Mouse (Mus musculus) hindbrain, embryonic 14.5 days (tissue): Measurements from ENCODE around the gene Ptma. TPM values are rescaled to one million over a fixed set of nuclear protein-coding genes. Genes with fewer than 3 reads are reported as not detected.
"Not testable (repeated sequence)": the region's sequence is repeated elsewhere in the genome, so short reads cannot be mapped to it uniquely, and the experiment has no call there.

Experiments
- ATAC-seq: fragments of 200-750 bp; cut with Nextera tagmentation; 2 replicates; pipeline ENCODE4 v1.8.0; 2017; ENCODE audit warnings: moderate number of reproducible peaks, mild to moderate bottlenecking, moderate TSS enrichment, moderate library complexity; ENCODE audit not compliant: low FRiP score
- DNase-seq: peaks from one replicate; pipeline ENCODE4 v3.0.0-alpha.2; 2015; ENCODE audit warnings: low spot score
- H3K27ac ChIP-seq: fragments of 300-500 bp; sonication (generic); 2 replicates; pipeline ENCODE4 v1.5.1; 2014; ENCODE audit warnings: mild to moderate bottlenecking, moderate library complexity
- H3K27me3 ChIP-seq: fragments of 300-500 bp; sonication (generic); 2 replicates; pipeline ENCODE4 v1.6.1; 2014; ENCODE audit warnings: mild to moderate bottlenecking, low read length, mixed read lengths; ENCODE audit not compliant: control insufficient read depth, insufficient read depth
- H3K36me3 ChIP-seq: fragments of 300-500 bp; sonication (generic); replicated peaks from 2 replicates; pipeline ENCODE4 v1.6.1; 2014; ENCODE audit not compliant: control insufficient read depth, insufficient read depth
- H3K4me1 ChIP-seq: fragments of 300-500 bp; sonication (generic); replicated peaks from 2 replicates; pipeline ENCODE4 v1.6.1; 2014; ENCODE audit warnings: antibody characterized with exemption, low read length, mixed read lengths; ENCODE audit not compliant: control insufficient read depth, insufficient read depth
- H3K4me2 ChIP-seq: fragments of 300-500 bp; sonication (generic); replicated peaks from 2 replicates; pipeline ENCODE4 v1.6.1; 2014; ENCODE audit warnings: mild to moderate bottlenecking, moderate library complexity
- H3K4me3 ChIP-seq: fragments of 300-500 bp; sonication (generic); replicated peaks from 2 replicates; pipeline ENCODE4 v1.5.1; 2014; ENCODE audit warnings: mild to moderate bottlenecking, low read length
- H3K9ac ChIP-seq: fragments of 300-500 bp; sonication (generic); 2 replicates; pipeline ENCODE4 v1.6.1; 2014
- H3K9me3 ChIP-seq: fragments of 300-500 bp; sonication (generic); 2 replicates; pipeline ENCODE4 v1.6.1; 2016; ENCODE audit warnings: low read length; ENCODE audit not compliant: control insufficient read depth
- WGBS: fragments of 180-500 bp; shearing (Covaris S2); extraction: QIAGEN DNeasy Blood & Tissue Kit; methylation state at CpG from one replicate; pipeline ENCODE4 v1.1.7; 2014; 5-methylcytosine and 5-hydroxymethylcytosine counted together
- polyA plus RNA-seq: library from polyadenylated mRNA; unstranded; fragments of >200 nt; fragmentation: Nextera tagmentation; extraction: Ambion mirVana; gene quantifications from 2 replicates; pipeline ENCODE4 v1.2.1, GENCODE M21; 2014

Ptma gene
- polyA plus RNA-seq, 1 experiment from 2014 or later: 1,692 TPM

DNA sequence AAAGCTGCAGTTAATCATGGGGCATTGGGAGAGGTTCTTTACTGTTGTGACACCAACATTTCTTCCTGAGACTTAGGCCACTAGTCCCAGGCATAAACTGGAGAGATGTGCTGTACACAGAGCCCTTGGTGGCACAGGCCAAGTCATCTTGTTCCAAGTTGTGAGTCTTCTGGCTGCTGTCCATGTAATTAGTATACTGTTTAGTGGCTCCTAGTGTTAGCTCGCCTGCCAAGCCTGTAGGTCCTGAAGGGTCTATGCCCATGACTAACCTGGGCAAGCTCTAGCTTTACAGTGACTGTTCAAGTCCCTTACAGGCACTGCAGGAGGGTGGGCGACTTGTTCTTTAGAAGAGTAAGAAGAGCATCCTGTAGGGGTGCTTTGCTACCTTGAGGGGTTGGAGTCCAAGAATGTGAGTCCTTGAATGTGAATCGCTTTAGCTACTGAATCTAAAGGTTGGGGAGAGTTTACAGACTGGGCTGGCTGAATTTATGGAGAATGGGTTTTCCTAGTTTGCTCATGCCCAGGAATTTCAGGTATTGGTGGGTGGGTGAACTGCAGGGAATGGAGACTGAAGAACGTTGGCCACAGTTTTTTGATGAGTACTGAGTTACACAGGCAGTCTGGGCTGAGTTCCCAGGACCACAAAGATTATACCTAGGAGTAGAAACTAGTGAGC is 4.5 kb downstream of the Ptma start:
- WGBS: 19% methylated on average over 4 of the region's 4 CpGs
- Histone ChIP-seq H3K9me3 (no peaks in the 10 kb centered on the region), H3K36me3 (peaks cover 26% of the 10 kb centered on the region), H3K4me2 (peak overlapping the region; percentile 35), H3K27ac (no peak overlapping the region), H3K4me1 (peaks cover 32% of the 10 kb centered on the region), H3K27me3 (no peaks in the 10 kb centered on the region), H3K9ac (peak overlapping the region; percentile 40; the same call in 1 of the 2 replicates), H3K4me3 (peak overlapping the region; percentile 5; the same call in 1 of the 2 replicates)
- ATAC-seq (no peak), DNase-seq (no peak)

DNA sequence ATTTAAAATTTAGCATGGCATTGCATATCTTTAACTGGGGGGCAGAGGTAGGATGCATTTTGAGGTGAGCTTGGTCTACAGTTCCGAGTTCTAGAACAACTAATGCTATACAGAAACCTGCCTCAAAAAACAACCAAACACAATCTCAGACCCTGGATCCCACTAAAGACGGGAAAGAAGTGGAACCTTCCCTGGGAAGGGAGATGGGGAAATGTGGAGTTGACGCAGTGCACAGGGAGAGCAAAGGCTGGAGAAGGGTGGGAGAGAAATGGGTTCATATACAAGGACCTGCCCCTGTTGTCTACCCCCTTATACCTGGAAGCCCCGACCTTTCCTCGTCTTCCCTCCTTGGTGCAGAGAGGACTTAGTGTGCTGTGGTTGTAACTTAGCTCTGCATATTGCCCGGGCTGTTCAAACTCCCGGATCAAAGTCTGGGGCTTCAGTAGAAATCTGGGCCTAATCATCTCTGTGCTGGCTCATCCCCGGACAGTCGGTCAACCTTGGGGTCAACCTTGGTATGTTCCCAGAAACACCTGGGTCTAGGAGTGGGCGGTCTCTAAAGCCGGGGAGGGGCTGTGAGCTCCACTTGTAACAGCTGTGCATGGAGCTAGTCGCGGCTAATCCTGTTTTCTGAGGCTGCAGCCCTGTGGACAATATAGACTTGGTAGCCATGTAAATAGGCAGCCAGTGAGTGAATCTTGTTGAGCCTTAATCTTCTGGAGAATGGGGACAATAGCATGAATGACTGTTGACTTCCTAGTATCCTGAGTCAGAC is 5.2 kb downstream of the Ptma start:
- DNase-seq: no peak
- WGBS: 7% methylated on average over 13 of the region's 13 CpGs

DNA sequence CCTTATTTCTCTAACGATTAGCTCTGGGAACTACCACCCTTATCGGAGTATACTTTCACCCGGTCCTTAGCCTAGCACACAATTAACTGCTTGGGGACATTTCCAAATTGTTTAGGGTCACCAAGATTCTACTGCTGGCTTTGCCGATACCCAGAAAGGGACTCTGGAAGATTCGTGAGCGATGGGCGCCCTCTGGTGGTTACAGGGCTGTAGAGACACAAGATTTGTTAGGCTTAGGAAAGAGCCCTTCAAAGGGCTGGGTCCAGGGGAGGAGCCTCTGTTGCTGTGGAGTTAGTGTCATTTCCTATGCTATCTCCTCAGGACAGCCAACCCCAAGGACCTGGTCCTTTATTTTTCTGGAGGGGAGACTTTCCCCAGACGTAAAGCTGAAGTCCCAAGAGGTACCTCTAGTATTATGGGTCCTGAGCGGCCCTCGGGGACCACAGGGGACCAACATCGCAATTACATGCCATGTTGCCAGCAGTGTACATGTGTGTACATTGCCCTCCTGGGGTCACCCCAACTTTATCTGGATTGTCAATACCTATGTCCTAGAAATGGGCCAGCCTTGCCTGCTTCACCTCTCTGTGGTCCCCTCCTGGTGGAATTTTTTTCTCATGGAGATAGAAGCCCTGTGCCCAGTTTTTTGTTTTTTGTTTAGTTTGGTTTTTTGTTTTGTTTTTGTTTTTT is 6.0 kb downstream of the Ptma start:
- DNase-seq (peak; percentile 97), ATAC-seq (peak; percentile 55)
- 24% methylated on average over 11 of the region's 11 CpGs for WGBS
- Histone ChIP-seq H3K4me1 (peaks cover 32% of the 10 kb centered on the region), H3K36me3 (peaks cover 26% of the 10 kb centered on the region), H3K4me3 (peak overlapping the region; percentile 1; the same call in 1 of the 2 replicates), H3K9me3 (no peaks in the 10 kb centered on the region), H3K4me2 (peak overlapping the region; percentile 35), H3K27me3 (no peaks in the 10 kb centered on the region), H3K9ac (peak overlapping the region; percentile 25; the same call in 1 of the 2 replicates), H3K27ac (peak overlapping the region; percentile 49; the same call in 1 of the 2 replicates)

More for the DNA sequence above, 5.2 kb downstream of the Ptma start:
- ATAC-seq: peak; percentile 24; the same call in 1 of the 2 replicates
- peak overlapping the region; percentile 5 for H3K4me3 ChIP-seq
- peak overlapping the region; percentile 40 for H3K9ac ChIP-seq
- no peaks in the 10 kb centered on the region for H3K27me3 ChIP-seq
- H3K36me3 ChIP-seq: peaks cover 26% of the 10 kb centered on the region
- peak overlapping the region; percentile 49; the same call in 1 of the 2 replicates for H3K27ac ChIP-seq
- peaks cover 32% of the 10 kb centered on the region for H3K4me1 ChIP-seq
- H3K9me3 ChIP-seq: no peaks in the 10 kb centered on the region
- H3K4me2 ChIP-seq: peak overlapping the region; percentile 35

- H3K36me3 ChIP-seq: peaks cover 26% of the 10 kb centered on the region
- H3K4me2 ChIP-seq: no peak overlapping the region
- H3K9me3 ChIP-seq: no peaks in the 10 kb centered on the region
- WGBS: 74% methylated on average over 6 of the region's 6 CpGs
- peaks cover 32% of the 10 kb centered on the region for H3K4me1 ChIP-seq
- DNase-seq: no peak
- no peaks in the 10 kb centered on the region for H3K27me3 ChIP-seq
- ATAC-seq: no peak
- H3K27ac ChIP-seq: peak overlapping the region; percentile 14; the same call in 1 of the 2 replicates
- no peak overlapping the region for H3K9ac ChIP-seq
- H3K4me3 ChIP-seq: no peak overlapping the region
Observed at GRCm38 (mm10) chr1:86533411-86534130, 7.0 kb downstream of the Ptma start.

- Histone ChIP-seq H3K27ac (no peak overlapping the region), H3K4me3 (no peak overlapping the region), H3K9ac (no peak overlapping the region), H3K36me3 (peaks cover 23% of the 10 kb centered on the region), H3K9me3 (no peaks in the 10 kb centered on the region), H3K27me3 (no peaks in the 10 kb centered on the region), H3K4me1 (no peaks in the 10 kb centered on the region), H3K4me2 (no peak overlapping the region)
- ATAC-seq: no peak
- WGBS: 61% methylated on average over 3 of the region's 3 CpGs
- DNase-seq: no peak
Observed at GRCm38 (mm10) chr1:86538383-86538782, 11.9 kb downstream of the Ptma start.

DNA sequence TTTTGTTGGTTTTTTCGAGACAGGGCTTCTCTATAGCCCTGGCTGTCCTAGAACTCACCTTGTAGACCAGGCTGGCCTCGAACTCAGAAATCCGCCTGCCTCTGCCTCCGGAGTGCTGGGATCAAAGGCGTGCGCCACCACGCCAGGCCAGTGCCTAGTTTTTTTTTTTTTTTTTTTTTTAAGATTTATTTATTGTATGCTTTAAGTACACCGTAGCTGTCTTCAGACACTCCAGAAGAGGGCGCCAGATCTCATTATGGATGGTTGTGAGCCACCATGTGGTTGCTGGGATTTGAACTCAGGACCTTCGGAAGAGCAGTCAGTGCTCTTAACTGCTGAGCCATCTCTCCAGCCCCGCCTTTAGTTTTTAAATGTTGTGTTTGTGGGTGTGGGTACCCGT is 13.1 kb downstream of the Ptma start:
- 92% methylated on average over 12 of the region's 12 CpGs for whole genome bisulfite sequencing
- not testable (repeated sequence) for ATAC-seq, DNase-seq

DNA sequence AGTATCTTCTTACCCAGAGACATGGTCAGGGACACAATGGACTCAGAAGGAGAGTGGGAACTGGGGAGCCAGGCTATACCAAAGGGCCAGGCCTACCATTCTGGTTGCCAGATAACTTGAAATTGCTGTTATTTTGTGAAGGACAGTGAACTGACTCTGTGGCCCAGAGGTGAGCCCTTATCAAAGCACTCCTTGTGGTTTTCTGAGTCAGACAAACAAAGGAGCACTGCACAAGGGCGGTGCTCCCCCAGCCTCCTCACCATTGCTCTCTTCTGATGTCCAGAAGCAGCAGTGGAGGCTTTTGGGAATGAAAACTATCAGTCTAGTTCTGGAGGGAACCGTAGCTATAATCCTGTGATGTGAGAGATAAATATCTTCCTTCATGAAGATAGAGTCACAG is 16.1 kb downstream of the Ptma start:
- Histone ChIP-seq H3K4me3 (no peak overlapping the region), H3K9ac (no peak overlapping the region), H3K9me3 (no peaks in the 10 kb centered on the region), H3K4me2 (no peak overlapping the region), H3K27me3 (no peaks in the 10 kb centered on the region), H3K4me1 (no peaks in the 10 kb centered on the region), H3K27ac (no peak overlapping the region), H3K36me3 (peaks cover 65% of the 10 kb centered on the region)
- DNase-seq: no peak
- ATAC-seq: no peak
- 87% methylated on average over 2 of the region's 2 CpGs for WGBS

More for the DNA sequence above, 13.1 kb downstream of the Ptma start:
- H3K9ac ChIP-seq, H3K4me3 ChIP-seq, H3K4me1 ChIP-seq, H3K4me2 ChIP-seq, H3K27me3 ChIP-seq, H3K9me3 ChIP-seq, H3K27ac ChIP-seq: not testable (repeated sequence)
- H3K36me3 ChIP-seq: peaks cover 35% of the 10 kb centered on the region

GRCm38 (mm10) chr1:86546797-86547196 is 20.3 kb downstream of the Ptma start:
- Histone ChIP-seq H3K27ac (no peak overlapping the region), H3K9me3 (no peaks in the 10 kb centered on the region), H3K4me3 (no peak overlapping the region), H3K36me3 (peaks cover 61% of the 10 kb centered on the region), H3K27me3 (no peaks in the 10 kb centered on the region), H3K4me1 (no peaks in the 10 kb centered on the region), H3K9ac (no peak overlapping the region), H3K4me2 (no peak overlapping the region)
- ATAC-seq (no peak), DNase-seq (no peak)
- 45% methylated on average over 3 of the region's 3 CpGs for WGBS
